Mouse (Mus musculus) urinary bladder, postnatal 14 days (tissue): ENCODE results near the gene Mettl21e.
"Not testable (repeated sequence)": the region's sequence is repeated elsewhere in the genome, so short reads cannot be mapped to it uniquely, and the experiment has no call there.

Experiments used
- DNase-seq: peaks from one replicate; pipeline ENCODE4 v3.0.0; 2021; ENCODE audit warnings: low spot score

Gene Mettl21e

GRCm38 (mm10) chr1:44218876-44219275 is at the start of gene Mettl21e:
Gene Mettl21e (minus strand): TSS chr1:44218961.
- DNase-seq = peak; percentile 41

- DNase-seq = not testable (repeated sequence)
These were observed 21.7 kb upstream of the Mettl21e start for GRCm38 (mm10) chr1:44240440-44240839.

DNA sequence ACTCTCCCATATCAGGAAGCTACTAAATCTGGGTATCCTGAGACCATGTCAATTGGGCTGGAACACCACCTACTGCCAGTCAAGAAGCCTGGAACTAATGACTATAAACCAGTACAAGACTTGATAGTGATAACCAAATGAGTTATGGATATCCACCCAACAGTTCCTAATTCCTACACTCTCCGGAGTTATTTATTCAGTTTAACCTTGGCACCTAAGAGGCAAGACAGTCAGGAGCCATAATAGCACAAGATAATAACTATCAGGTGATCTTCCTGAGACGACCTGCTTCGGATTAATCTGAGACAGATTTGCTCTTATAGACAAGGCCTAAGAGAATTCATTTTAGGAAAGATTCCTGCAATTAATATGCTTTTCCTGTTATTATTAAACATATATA is 21.2 kb upstream of the Mettl21e start:
- DNase-seq = no peak

- no peak for DNase-seq
These were observed 18.5 kb upstream of the Mettl21e start for GRCm38 (mm10) chr1:44237305-44237704.

GRCm38 (mm10) chr1:44235311-44235710 is 16.6 kb upstream of the Mettl21e start:
- no peak for DNase-seq

DNA sequence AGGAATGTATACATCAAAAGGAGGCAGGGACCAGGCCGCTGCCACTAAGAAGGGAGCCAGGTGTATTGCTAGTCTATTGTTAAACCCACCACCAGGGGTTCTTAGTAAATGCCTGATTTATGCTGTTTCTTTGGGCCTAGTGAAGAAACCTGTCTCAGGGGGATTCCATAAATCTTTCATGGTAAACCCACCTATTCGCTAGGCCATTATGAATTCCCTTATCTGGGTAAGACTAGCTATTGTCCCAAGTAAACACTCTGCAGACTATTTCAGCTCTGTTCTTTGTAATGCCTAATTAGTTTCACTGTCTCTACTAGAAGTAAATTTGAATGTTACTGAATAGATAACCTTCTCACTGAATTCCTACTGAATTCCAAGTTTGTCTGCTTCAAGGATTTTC is 15.8 kb upstream of the Mettl21e start:
- not testable (repeated sequence) for DNase-seq

DNA sequence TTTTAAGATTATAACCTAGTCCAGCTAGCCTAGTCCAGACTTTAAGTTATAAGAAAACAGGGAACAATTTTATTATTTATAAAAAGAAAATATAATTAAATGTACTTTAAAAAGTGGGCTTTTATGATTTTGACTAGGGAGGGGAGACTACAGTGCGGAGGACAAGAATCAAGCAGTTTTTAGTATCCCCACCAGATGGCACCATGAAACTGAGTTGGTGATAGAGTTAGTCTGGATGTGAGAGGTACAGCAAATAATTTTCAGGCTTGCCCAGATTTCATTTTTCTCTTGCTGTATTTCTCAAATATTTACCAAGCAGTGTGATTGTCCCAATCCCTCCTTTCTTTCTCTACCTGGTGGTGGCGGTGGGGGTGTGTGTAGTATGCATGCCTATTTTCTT is 10.3 kb upstream of the Mettl21e start:
- DNase-seq = peak; percentile 36

GRCm38 (mm10) chr1:44217118-44217517 is 1.6 kb downstream of the Mettl21e start:
- no peak for DNase-seq

DNA sequence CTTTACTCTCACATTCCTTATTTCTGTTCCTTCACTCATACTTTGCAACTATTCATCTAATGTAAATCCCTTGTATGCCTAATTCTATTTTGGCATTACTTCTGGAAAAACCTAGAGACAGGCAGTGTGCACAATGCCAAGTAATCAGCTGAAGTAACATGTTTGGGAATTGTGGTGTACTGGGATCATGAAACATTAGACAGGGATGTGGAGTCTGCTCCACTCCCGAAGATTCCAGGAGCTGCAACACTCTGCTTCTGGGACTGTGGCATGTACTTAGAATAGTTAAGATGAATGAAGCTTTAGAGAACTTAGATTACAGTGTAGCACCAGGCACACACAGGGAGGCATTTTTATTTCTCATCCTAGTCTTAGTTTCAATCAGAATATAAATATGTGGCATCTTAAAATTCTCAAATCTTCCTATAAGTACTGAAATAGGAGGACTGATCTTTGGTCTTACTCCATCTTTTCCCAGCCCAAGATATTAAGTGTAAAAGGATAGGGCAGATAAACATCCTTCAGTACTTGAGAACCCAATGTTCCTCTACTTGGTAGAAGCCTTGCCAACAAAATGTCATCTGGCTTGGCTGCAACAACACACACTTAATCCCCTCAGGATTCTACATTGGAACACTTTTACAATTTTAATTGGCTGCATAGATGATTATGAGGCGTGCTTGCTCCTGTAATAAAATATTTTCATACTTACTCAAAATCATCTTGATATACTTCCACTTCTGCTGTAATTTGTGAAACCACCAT is 2.2 kb downstream of the Mettl21e start:
- peak; percentile 47 for DNase-seq

- no peak for DNase-seq
These were observed 4.3 kb downstream of the Mettl21e start for GRCm38 (mm10) chr1:44214443-44214842.

GRCm38 (mm10) chr1:44202876-44203275 is 15.9 kb downstream of the Mettl21e start:
- no peak for DNase-seq

- DNase-seq = peak; percentile 8
These were observed 20.2 kb downstream of the Mettl21e start for GRCm38 (mm10) chr1:44198273-44199171.

- no peak for DNase-seq
These were observed 32.4 kb downstream of the Mettl21e start for GRCm38 (mm10) chr1:44186396-44186795.

GRCm38 (mm10) chr1:44178086-44178485 is 40.7 kb downstream of the Mettl21e start:
- DNase-seq = no peak

DNA sequence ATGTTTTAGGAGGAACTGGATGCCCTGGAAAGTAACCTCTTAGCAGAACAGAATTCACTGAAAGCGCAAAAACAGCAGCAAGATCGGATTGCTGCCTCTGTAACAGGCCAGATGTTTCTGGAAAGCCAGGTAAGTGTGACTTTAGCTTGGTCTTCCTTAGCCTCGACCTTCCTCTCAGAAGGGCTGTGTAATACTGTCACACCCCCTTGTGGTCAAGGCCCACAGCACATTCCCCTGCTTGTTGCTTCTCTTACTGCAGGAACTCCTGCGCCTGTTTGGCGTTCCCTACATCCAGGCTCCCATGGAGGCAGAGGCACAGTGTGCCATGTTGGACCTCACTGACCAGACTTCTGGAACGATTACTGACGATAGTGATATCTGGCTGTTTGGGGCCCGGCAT is 44.9 kb downstream of the Mettl21e start:
- no peak for DNase-seq

DNA sequence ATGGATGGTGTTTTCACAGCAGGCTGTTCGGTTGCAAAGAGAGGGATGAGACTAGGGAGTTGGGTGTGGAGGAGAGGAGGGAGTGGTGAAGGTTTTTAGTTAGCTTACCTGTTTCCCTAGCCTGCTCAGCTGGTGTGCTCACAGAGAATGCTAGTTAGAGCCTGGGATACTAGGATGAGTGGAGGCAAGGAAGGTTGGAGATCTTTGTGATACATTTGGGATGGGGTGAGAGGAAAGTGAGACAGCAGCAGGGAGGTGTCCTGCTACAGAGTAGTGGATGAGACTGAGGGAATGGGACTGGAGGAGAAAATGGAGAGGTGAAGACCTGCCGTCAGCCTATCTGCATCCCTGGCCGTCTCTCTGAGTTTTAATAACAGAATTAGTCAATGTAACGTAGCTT is 46.1 kb downstream of the Mettl21e start:
- DNase-seq = no peak

GRCm38 (mm10) chr1:44167859-44168383 is 50.8 kb downstream of the Mettl21e start:
- DNase-seq = no peak

GRCm38 (mm10) chr1:44162389-44162788 is 56.4 kb downstream of the Mettl21e start:
- DNase-seq = no peak

GRCm38 (mm10) chr1:44161818-44162217 is 56.9 kb downstream of the Mettl21e start:
- DNase-seq = no peak

DNA sequence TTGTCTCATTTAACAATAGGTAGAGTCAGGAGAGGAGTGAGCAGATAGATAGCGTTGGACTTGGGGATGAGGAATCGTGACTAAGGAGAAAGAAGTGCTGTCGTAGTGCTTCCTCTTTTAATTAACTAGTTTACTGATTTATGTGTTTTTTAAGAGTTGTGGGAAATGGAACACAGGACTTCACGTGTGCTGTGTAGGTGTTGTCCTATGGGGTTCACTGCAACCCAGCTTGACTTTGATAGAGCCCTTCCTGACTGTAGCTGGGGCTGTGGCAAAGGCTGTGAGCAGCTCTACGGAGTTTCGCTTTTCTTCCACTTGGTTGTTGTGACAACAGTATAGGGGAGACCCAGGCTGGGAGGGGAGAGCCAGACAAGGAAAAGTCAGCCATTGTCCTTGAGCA is 60.4 kb downstream of the Mettl21e start:
- no peak for DNase-seq

DNA sequence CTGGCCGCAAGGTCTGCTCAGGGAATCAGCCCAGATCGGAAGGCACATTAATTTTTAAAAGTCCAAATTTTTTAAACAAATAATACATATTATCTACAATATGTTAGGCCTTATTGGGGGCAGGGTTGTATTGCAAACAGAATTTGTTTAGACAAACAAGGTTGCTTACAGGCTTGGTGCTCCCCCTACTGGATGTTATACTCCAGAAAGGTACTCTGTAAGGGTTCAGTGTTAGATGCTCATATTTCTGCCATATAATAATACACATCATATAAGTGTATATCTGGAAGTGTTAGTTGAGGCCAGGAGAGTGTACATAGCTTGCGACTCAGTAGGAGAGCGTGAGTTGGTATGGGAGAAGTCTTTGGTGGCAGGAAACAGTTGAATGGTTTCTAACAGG is 63.5 kb downstream of the Mettl21e start:
- DNase-seq = no peak
